Mouse (Mus musculus) mature B cell (primary cell): ENCODE measurements around the gene Mafg.

Experiments used
- in situ Hi-C: fragments of 300-500 bp; cut with MboI; formaldehyde crosslinking; loops from 2 replicates; pipeline ENCODE4 v1.14.3; 2019

Gene Mafg

DNA sequence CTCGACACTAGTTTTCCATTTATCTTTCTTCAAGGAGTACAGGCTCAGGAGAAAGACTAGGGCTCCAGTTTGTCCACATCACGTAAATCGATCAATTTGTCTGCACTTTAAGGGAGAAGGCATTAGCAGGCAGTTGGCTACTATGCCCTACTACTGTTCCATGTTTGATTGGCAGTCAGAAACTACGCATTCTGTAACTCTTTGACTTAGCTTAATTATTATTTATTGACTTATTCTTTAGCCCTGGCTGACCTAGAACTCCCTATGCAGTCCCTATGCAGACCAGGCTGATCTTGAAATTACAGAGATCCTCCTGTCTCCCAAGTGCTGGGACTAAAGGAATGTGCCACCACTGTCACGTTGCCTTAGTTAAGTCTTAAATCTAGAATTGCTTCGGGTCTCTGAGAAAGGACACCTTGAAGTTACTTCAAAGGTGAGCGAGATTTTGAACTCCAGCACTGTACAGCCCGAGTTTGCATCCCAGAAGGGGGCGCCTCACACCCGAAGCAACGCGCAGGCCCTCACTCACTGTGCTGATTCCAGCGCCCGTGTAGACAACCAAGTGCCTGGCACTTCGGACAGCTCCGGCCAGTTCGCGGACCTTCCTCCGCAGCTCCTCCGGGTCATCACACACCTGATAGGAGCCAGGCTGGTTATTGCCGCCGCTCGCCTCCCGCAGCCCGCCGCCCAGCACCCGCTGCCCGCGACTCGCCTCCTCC is 9.3 kb downstream of the Mafg start:
- in situ Hi-C loops: no loop called here

DNA sequence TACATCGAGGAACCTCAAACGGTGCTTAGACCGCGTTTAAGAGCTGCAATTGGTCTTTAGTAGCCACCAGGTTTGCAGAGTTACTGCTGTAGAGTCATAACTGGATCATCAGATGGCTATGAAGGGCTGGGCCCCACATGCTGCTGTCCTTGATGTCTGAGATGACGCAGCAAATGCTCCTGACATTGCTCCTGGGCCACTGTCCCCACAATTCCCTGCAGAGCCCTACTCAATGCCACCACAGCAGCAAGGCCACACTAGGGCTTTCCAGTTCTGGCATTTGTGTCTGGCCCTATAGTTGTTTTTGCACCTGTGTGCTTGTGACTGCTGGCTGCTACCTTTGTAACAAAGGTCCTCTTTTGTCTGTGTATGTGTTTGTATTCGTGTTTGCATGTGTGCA is 10.6 kb downstream of the Mafg start:
- in situ Hi-C loops: no loop called here

DNA sequence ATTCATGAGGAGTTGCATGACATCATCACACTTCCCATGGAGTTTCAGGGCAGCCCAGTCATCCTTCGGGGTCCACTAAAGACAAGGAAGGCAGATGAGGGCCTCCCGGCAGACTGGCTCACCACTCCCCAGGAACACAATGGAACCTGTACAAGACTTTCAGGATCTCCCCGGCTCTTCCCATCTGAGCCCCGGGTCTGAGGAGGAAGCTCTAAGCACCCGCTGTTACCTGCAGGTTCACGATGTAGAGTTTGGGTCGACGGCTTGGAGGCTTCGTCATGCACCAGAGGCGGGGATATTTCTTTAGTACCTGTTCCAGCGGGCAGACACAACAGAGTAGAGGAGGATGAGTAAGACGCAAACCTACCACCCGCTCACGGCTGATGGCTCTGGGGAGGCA is 13.2 kb downstream of the Mafg start:
- in situ Hi-C loops: no loop called here

DNA sequence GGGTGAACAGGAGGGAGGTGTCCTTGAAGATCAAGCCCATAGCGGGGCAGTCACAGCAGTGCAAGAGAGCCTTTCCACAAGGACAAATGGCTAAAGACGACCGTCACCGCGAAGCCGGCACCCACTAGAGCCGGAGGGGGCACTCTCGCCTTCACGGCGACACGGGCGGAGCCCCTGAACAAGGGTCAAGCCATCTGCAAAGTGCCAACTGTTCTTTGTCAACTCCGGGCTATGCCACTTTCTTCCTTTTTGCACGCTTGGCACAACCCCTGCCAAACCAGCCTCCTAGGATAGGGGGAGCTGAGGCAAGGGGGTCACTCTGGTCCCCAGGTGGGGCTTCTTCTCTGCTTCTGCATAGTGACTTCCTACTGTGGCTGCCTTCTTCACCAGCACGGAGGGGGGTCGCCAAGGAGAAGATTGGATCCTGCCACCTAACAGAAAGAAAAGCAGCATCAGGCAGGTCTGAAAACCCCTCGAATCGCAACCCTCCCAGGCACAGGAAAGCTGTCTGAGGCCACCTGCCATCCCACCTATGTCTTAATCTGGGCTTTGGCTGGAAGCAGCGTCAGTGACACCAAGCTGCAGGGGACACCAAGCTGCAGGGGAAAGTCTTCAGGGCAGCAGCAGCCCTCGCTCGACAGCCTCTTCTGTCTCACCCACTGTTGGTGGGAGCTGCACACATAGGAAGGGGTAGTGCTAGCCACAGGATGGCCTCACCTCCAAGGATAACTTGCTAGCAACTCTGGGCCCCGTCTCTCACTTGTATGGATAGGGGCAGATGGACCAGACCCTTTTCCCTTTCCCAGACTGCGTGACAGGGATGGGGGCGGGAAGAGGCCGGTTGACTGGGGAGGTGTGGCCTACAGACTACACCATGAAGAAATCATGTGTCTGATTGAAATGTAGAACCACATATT is 14.5 kb downstream of the Mafg start:
- in situ Hi-C loops: no loop called here

DNA sequence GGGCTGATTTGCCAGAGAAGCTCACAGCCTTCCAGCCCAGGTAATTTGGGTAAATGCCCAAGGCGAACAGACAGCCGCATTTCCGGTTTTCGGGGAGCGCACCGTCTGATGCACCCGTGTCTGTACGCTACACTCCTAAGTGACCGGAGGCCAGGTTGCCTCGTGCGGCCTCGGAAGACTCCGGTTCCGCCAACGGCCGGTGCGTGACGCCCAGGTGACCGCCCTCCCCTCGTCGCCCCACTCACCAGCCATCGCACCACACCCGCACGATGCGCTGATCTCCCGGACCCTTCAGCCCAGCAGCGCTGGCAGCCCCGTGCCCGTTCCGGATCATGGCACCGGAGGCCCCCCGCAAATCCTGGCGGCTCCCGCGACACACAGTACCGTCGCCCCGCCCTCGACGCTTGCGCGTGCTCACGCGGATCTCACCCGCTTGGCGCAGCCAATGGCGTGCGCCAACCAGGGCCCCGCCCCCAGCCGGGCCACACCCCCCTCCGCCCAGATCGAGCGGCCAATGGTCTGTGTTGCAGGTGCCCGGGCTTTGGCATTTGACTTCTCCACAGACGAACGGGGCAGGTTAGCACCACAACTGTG is 15.8 kb downstream of the Mafg start, which contains the start of gene Pcyt2:
TSS of gene Pcyt2 (minus strand) at position 418 of the 594 bp plus-strand sequence.
- in situ Hi-C loops: no loop called here

DNA sequence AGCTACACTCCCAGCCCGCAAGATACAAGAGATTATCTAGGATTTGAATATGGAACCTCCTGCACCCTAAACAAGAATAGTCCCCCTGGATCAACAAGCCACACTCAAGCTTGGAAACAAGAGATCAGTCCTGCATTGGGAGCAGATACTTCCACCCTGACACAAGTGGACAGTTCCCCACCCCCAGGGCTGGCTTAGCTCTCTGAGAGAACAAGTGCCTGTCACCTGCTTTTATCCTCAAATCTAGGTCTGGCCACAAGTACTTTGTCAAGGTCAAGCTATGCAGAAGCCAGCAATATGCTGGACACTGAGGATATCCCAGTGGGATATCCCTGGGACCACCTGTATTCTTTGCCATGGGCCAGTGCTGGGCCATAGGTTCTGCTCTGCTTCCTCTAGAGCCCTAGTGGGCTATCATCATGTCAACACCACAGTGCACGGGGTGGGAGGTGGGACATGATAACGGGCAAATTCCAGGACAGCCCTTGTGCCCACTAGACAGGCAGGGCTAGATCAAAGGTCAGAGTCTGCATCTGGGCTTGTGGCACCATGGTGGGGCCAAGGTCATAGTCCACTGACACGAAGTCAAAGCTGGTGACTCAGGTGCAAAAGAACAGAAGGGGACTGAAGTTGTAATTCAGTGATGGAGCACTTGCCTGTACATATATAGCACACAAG is 16.6 kb downstream of the Mafg start:
- in situ Hi-C loops: no loop called here

DNA sequence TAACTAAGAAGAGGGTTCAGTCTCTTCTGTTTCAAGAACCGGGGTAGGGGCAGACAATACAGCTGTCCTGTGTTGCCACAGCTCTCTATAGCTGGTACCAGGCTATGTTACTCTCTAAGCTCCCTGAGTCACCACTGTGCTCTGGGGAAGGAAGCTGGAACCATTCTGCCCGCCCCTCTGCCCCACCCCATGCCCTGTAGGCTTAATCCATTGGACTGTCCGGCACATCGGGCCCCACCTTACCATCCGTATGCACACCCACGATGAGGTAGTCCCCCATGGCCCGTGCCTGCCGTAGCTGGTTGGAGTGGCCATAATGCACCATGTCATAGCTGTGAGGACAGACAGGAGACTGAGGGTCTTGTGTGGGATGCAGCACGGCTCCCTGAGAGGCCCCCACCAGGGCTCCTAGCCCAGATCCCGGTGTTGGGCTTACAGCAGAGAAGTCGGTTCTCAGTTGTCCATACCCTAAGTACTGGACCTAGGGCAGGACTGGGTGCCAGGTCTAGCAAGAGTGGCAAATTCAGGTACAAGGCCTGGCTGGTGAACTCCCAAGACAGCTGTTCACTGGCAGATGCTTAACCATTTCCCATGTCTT is 17.7 kb downstream of the Mafg start:
- in situ Hi-C loops: no loop called here

DNA sequence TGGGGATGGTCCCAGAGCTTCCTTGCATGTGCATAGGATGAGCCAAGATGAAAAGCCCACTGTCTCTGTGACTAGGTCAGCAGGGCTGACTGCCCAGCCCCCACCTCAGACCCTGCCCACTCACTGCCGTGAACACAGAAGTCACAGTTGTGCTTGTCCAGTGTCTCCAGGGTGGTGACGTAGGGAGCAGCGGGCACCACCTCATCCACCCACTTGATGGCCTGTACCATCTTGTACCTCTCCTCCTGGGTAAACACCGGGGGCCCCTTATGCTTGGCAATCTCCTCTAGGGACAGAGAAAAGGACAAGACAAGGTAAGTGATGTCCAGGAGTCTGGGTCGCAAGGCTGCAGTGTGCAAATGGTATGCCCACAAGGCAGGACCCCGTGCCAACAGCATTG is 18.2 kb downstream of the Mafg start:
- in situ Hi-C loops: no loop called here

DNA sequence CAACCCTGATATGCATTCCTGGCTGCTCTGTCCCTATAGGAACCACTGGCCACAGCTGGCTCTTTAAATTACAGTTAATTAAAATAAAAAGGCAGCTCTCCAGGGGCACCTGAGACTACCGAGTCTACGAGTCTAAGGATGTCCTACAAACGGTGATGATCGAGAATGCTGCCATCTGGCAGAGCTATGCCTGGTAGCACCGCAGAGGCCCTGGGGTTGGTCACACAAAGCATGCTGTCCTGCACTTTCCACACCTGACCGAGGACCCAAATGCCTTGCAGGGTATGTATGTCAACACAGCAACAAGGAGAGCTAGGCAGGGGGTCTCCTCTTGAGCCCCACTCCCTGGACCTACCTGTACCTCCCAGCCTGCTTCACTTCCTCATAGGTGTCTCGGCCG is 19.4 kb downstream of the Mafg start:
- in situ Hi-C loops: no loop called here

DNA sequence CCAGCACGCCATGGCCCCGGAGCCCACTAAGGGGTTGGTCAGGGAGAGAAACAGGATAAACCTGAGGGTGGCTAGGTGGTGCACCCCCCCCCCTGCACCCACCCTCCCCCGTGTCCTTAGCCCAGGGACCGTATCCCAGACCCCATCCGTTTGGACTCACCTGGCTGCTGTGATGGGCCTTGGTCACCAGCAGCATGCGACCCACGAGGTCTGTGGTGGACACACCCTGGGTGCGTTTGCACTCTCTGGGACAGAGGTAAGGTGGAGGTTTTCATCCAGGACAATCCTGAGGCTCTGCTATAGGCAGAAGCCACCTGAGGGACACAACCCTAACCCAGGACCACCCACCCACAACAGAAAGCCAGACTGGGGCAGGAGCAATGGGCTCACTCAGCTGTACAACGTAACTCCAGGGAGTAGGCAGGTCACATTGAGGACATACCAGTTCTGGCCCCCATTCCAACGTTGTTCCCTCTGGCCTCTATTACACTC is 19.9 kb downstream of the Mafg start:
- in situ Hi-C loops: no loop called here

DNA sequence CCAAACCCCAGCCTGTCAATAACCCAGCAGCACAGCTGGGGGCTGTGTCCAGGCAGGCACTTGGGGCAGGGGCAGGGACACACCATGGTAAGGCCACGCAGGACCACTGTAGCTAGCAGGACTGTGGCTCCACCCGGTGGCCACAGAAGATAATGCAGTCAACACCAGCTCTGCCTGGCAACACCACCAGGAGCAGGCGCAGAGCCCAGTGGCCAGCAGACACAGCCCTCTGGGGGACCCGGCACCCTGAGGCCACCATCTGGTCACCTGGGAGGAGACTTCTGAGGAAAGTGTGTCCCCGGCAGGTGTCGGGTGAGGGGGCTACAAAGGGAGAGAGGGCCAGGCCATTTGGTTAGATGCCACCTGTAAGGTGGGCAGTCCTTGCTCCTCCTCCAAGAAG is 20.6 kb downstream of the Mafg start:
- in situ Hi-C loops: no loop called here

DNA sequence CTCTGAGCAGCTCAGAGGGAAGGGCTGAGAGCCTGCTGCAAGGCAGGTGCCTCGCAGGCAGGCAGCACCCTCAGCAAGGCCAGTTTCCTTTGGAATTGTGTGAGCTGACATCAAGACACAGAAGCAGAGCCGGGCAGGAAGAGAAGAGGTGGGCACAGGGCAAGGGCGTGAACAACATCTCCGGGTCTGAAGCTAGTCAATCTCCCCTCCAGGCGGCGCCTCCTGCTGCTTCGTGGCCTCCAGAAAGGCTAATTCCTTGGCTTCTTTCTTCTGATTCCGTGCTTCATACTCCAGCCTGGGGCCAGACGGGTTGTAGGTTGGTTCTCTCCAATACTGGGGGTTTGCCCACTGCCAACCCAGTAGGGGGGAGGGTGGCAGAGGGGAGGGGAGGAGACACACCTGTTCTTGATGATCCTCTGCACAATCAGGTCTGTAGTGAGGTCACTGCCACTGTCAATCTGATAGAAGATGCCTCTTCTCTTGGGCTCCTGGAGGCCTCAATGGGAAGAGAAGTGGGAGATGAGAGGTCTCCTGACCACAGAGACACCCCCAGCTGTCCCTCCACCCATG is 22.8 kb downstream of the Mafg start:
- in situ Hi-C loops: no loop called here

DNA sequence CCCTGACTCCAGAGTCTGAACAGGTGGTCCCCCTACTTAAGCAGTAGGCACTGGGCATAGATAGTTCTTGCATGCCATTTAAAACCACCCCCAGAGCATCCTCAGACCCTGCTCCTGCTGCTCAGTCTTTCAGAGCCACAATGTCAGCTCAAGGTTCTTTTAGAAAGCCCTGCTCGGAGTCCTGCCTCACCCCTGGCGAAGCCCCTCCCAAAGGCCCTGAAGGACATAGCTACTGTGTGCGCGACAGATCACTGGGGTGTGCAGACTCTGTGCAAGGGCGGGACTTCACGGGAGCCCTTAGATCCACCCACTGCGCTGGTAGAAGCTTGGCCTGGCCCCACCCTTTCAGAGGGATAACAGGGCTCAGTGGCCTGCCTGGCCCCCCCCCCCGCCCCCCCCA is 24.1 kb downstream of the Mafg start:
- in situ Hi-C loops: no loop called here

DNA sequence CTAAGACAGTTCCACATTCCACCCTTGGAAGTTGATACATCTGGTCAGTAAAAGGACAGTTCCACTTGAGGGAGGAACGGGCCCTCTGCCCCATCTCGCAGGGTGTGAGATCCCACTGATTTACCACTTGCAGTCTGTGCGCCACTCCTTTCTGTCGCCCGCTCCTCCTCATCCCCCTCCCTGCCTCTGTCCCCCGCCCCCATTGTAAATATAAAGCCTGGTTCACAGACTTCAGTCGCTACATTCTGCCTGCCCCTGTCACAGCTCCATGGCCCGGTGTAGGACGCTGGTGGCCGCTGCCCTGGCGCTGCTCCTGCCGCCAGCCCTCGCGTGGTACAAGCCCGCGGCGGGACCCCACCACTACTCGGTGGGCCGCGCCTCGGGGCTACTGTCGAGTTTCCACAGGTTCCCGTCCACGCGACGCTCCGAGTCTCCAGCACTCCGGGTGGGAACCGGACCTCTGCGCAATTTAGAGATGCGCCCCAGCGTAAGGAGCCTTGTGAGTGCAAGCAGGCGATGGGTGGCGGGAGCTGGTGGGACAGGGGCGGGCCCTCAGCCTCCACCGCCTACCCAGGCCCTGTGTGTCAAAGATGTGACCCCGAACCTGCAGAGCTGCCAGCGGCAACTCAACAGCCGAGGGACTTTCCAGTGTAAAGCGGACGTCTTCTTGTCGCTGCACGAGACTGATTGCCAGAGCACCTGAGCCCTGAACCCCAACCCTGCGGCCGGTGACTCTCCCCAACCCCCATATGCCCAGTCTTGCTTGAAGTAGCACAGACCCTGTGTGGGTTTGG is 25.0 kb downstream of the Mafg start, which contains the start of gene Npb:
TSS of gene Npb (plus strand) at position 237 of the 794 bp plus-strand sequence.
- in situ Hi-C loops: no loop called here

DNA sequence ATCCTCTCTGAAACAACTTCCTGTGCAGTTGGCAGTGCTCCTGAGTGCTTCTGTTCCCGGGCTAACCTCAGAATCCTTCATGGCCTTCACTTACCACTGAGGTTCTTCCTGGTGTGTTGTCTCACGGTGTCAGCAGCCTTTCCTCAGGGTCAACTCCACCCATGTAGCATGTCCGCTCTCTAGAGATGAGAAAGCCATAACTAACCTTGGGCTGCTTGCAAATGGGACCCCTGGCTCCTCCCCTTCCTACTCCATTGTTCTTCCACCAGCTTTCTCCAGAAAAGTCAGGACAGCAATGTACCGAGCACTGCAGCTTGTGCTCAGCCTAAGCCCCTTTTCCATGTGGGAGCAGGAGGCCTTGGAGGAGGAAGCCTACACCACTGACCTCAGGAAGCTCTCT is 26.6 kb downstream of the Mafg start:
- in situ Hi-C loops: no loop called here

DNA sequence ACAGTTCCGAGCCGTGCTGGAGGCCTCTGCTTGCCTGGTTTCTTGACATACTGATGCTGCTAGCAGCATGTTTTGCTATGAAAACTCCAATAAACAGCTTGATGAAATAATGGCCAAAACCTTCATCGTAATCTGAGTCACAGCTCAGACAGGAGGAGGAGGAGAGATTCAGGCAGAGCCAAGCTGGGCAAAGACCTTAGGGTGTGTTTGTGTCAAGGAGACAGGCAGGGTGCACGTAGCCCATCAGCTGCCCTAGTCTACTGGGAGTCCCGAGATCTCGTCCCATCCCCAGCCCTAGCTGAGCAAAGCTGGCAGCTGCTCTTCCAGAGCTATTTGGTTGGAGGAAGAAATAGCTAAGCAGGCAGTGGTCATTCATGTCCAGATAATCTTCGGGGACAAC is 27.7 kb downstream of the Mafg start:
- in situ Hi-C loops: no loop called here

DNA sequence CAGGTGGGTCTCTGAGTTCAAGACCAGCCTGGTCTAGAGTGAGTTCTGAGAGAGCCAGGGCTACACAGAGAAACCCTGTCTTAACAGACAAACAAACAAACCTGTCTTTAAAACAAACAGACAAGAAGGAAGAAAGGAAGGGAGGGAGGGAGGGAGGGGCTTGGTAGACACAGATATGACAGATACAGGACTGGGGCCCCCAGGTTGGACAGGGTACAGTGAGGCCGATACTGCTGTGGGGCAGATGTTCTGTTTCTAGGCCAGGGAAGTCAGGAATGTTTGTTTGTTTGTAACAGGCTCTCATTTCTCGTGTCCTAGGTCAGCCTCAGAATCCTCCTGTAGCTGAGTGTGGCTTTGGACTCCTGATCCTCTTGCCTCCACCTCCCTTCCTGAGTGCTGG is 29.9 kb downstream of the Mafg start:
- in situ Hi-C loops: no loop called here

DNA sequence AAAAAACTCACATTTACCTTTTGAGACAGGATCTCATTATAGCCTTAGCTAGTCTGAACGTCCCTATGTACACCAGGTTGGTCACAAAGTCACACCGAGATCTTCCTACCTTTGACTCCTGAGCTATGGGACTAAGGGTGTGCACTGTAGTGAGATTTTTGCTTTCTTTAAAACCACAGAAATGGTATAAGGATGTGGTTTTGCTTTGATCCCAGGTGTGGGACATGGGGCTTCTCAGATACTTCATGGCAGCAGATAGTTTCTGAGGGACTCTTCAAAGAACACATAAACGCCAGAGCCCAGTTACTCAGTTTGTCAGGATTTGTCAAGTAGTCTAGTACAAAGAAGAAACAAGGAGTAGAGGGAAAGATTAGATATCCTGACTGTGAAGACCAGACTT is 32.7 kb downstream of the Mafg start:
- in situ Hi-C loops: no loop called here

DNA sequence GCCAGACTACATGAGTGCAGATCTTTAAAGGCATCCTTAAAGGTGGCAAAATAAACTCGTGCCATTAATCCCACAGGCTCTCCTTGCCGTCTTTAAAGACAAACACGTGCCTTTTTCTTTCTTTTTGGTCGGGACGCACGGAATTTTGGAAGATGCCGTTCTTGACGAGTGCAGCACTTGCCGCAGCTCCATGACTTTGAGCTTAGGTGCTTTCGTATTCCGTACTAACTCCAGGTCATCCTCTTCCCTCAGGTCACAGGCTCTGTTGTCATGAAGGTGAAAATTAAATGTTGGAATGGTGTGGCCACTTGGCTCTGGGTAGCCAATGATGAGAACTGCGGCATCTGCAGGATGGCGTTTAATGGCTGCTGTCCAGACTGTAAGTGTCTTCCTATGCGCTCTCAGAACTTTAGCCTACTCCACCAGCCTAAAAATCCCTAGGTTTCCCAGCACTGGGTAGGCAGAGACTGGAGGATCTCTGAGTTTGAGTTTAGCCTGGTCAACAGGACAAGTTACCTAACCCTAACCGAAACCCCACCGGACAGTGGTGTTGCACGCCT is 34.3 kb downstream of the Mafg start:
- in situ Hi-C loops: no loop called here
